Mouse (Mus musculus) kidney, embryonic 16.5 days (tissue): ENCODE measurements around the gene Tagap. TPM values are rescaled to one million over a fixed set of nuclear protein-coding genes. Genes with fewer than 3 reads are reported as not detected.

Experiments
- ATAC-seq: fragments of 200-750 bp; cut with Nextera tagmentation; 2 replicates; pipeline ENCODE4 v1.8.0; 2017; ENCODE audit warnings: moderate TSS enrichment; ENCODE audit not compliant: low FRiP score, low TSS enrichment
- H3K27ac ChIP-seq: fragments of 300-500 bp; sonication (generic); 2 replicates; pipeline ENCODE4 v1.5.1; 2014; ENCODE audit warnings: low read length
- H3K27me3 ChIP-seq: fragments of 300-500 bp; sonication (generic); 2 replicates; pipeline ENCODE4 v1.6.1; 2014; ENCODE audit warnings: low read length, control low read depth, mixed read lengths; ENCODE audit not compliant: insufficient read depth
- H3K36me3 ChIP-seq: fragments of 300-500 bp; sonication (generic); 2 replicates; pipeline ENCODE4 v1.6.1; 2014; ENCODE audit warnings: low read length, control low read depth, mixed read lengths; ENCODE audit not compliant: insufficient read depth
- H3K4me1 ChIP-seq: fragments of 300-500 bp; sonication (generic); 2 replicates; pipeline ENCODE4 v1.6.1; 2014; ENCODE audit warnings: low read length, control low read depth, mixed read lengths; ENCODE audit not compliant: insufficient read depth
- H3K4me2 ChIP-seq: fragments of 300-500 bp; sonication (generic); replicated peaks from 2 replicates; pipeline ENCODE4 v1.6.1; 2014; ENCODE audit warnings: low read depth, low read length
- H3K4me3 ChIP-seq: fragments of 300-500 bp; sonication (generic); 2 replicates; pipeline ENCODE4 v1.5.1; 2014; ENCODE audit warnings: mild to moderate bottlenecking, low read length
- H3K9ac ChIP-seq: fragments of 300-500 bp; sonication (generic); replicated peaks from 2 replicates; pipeline ENCODE4 v1.6.1; 2014; ENCODE audit warnings: low read length
- H3K9me3 ChIP-seq: fragments of 300-500 bp; sonication (generic); 2 replicates; pipeline ENCODE4 v1.6.1; 2016; ENCODE audit warnings: low read length, control low read depth
- WGBS: fragments of 180-500 bp; shearing (Covaris S2); extraction: QIAGEN DNeasy Blood & Tissue Kit; methylation state at CpG from one replicate; pipeline ENCODE4 v1.1.7; 2014; 5-methylcytosine and 5-hydroxymethylcytosine counted together
- polyA plus RNA-seq: library from polyadenylated mRNA; unstranded; fragments of >200 nt; fragmentation: Nextera tagmentation; extraction: Ambion mirVana; gene quantifications from 2 replicates; pipeline ENCODE4 v1.2.1, GENCODE M21; 2015

Gene Tagap
- polyA plus RNA-seq, 1 experiment from 2014 or later = 0.60 TPM

DNA sequence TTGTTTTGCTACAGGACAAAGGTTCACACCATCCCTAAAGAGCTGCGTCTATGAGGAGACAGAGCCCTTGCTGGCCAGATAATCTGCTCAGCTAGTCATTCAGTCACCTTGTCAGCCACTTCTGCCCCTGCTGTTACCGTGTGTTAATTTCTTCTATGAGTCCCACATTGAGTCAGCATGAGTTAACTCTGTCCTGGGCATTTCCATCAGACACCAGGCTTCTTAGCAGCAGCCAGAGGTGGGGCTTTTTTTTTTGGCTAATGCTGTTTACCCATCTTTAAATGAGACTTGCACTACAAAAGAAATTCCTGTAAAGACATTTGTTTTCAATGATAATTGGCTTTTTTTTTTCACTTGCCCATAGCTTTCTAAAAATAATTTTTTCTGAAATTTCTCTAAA lies 20.8 kb upstream of the Tagap start:
- Histone ChIP-seq H3K36me3 (no peaks in the 10 kb centered on the region), H3K4me3 (no peak overlapping the region), H3K9ac (no peak overlapping the region), H3K4me1 (no peaks in the 10 kb centered on the region), H3K4me2 (no peak overlapping the region), H3K9me3 (no peaks in the 10 kb centered on the region), H3K27ac (no peak overlapping the region), H3K27me3 (no peaks in the 10 kb centered on the region)
- no peak for ATAC-seq
- WGBS = 61% methylated on average over 2 of the region's 2 CpGs

- Histone ChIP-seq H3K4me3 (no peak overlapping the region), H3K9me3 (peaks cover 2% of the 10 kb centered on the region), H3K27me3 (no peaks in the 10 kb centered on the region), H3K4me2 (no peak overlapping the region), H3K4me1 (no peaks in the 10 kb centered on the region), H3K27ac (no peak overlapping the region), H3K36me3 (no peaks in the 10 kb centered on the region), H3K9ac (no peak overlapping the region)
- ATAC-seq = no peak
- WGBS = 46% methylated on average over 4 of the region's 4 CpGs
These were observed 19.7 kb upstream of the Tagap start for GRCm38 (mm10) chr17:7905936-7906685.

GRCm38 (mm10) chr17:7914596-7915227 lies 11.1 kb upstream of the Tagap start:
- Histone ChIP-seq H3K27ac (peak overlapping the region; percentile 29), H3K9ac (no peak overlapping the region), H3K4me2 (no peak overlapping the region), H3K9me3 (peaks cover 4% of the 10 kb centered on the region), H3K4me3 (no peak overlapping the region), H3K27me3 (no peaks in the 10 kb centered on the region), H3K36me3 (no peaks in the 10 kb centered on the region), H3K4me1 (peaks cover 34% of the 10 kb centered on the region)
- ATAC-seq = no peak
- WGBS = 65% methylated on average over 2 of the region's 2 CpGs

GRCm38 (mm10) chr17:7915791-7916190 lies 10.0 kb upstream of the Tagap start:
- Histone ChIP-seq H3K27me3 (no peaks in the 10 kb centered on the region), H3K4me1 (peaks cover 39% of the 10 kb centered on the region), H3K4me2 (no peak overlapping the region), H3K9ac (no peak overlapping the region), H3K4me3 (no peak overlapping the region), H3K9me3 (peaks cover 4% of the 10 kb centered on the region), H3K36me3 (no peaks in the 10 kb centered on the region), H3K27ac (no peak overlapping the region)
- no peak for ATAC-seq
- WGBS = 86% methylated on average over 9 of the region's 9 CpGs

DNA sequence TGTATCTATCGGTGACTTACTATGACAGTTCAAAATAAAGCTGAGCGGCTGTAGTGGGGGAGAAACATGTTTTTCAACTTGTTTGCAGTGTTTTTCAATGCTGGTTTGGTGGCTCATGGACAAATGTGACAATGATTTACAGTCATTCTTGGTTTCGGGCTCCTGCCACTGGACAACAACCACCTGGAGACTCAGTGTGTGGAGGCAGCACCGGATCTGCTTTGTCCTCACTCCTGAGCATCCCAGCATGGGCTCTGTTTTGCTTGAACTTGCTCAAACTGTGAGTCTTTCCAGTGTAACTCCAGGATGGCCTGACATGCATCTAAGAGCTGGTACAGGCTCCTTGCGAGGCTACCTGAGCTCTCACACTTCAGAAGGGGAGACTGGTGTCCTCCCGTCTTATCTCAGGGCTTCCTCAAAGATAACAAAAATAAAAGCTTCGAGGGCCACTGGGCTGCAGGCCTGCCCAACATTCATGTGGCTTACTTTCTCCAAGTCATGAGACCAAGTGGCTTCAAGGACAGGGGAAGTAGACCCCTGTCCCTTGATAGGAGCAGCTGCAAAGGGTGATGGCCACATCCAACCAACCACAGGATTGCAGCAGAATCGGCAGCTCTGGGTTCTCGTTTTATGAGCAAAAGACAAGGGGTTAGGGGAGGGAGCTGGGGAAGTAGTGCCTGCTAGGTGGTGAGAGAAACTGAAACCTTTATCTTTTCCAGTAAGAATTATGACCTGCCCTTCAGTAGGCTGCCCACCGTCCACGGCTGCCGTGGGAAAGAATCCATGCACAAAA lies 8.8 kb upstream of the Tagap start:
- no peaks in the 10 kb centered on the region for H3K27me3 ChIP-seq
- no peak overlapping the region for H3K4me2 ChIP-seq
- no peak for ATAC-seq
- H3K9ac ChIP-seq = no peak overlapping the region
- H3K9me3 ChIP-seq = no peaks in the 10 kb centered on the region
- H3K4me1 ChIP-seq = peaks cover 39% of the 10 kb centered on the region
- H3K27ac ChIP-seq = peak overlapping the region; percentile 41; the same call in 1 of the 2 replicates
- 27% methylated on average over 12 of the region's 12 CpGs for WGBS
- no peak overlapping the region for H3K4me3 ChIP-seq
- no peaks in the 10 kb centered on the region for H3K36me3 ChIP-seq

- Histone ChIP-seq H3K27me3 (no peaks in the 10 kb centered on the region), H3K36me3 (no peaks in the 10 kb centered on the region), H3K27ac (peak overlapping the region; percentile 54), H3K9me3 (no peaks in the 10 kb centered on the region), H3K4me3 (no peak overlapping the region), H3K9ac (no peak overlapping the region), H3K4me2 (no peak overlapping the region), H3K4me1 (peaks cover 39% of the 10 kb centered on the region)
- 0 out of 2 replicates have a peak, but pooled peaks have one; percentile 53 for ATAC-seq
- 36% methylated on average over 2 of the region's 2 CpGs for WGBS
These were observed 7.4 kb upstream of the Tagap start for GRCm38 (mm10) chr17:7918355-7918754.

- WGBS = 18% methylated on average over 2 of the region's 2 CpGs
- peak; percentile 92 for ATAC-seq
- H3K4me1 ChIP-seq = peaks cover 39% of the 10 kb centered on the region
These were observed 6.6 kb upstream of the Tagap start for GRCm38 (mm10) chr17:7919209-7919608.

DNA sequence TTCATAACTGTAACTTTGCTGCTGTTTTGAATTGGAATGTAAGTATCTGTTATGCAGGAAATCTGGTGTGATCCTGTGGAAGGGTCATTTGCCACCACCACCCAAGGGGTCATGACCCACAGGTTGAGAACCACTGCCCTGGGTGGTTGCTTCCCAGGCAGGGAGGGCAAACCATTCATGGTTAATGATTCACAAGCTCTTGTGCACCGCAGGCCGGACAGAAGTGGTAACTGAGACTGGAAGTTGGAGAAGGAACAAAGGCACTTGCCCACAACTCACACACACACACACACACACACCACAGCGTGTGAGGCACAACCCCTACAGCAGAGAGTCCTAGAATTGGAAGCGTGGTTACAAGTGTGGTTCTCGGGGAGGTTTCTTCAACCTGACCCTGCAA lies 3.2 kb upstream of the Tagap start:
- 61% methylated on average over 5 of the region's 5 CpGs for WGBS
- Histone ChIP-seq H3K4me3 (no peak overlapping the region), H3K27ac (no peak overlapping the region), H3K36me3 (no peaks in the 10 kb centered on the region), H3K9me3 (no peaks in the 10 kb centered on the region), H3K4me1 (peaks cover 28% of the 10 kb centered on the region), H3K4me2 (no peak overlapping the region), H3K9ac (no peak overlapping the region), H3K27me3 (no peaks in the 10 kb centered on the region)
- ATAC-seq = no peak

More at GRCm38 (mm10) chr17:7919209-7919608, 6.6 kb upstream of the Tagap start:
- H3K9ac ChIP-seq = no peak overlapping the region
- no peaks in the 10 kb centered on the region for H3K9me3 ChIP-seq
- H3K27me3 ChIP-seq = no peaks in the 10 kb centered on the region
- no peaks in the 10 kb centered on the region for H3K36me3 ChIP-seq
- no peak overlapping the region for H3K4me3 ChIP-seq
- H3K27ac ChIP-seq = peak overlapping the region; percentile 54
- no peak overlapping the region for H3K4me2 ChIP-seq

DNA sequence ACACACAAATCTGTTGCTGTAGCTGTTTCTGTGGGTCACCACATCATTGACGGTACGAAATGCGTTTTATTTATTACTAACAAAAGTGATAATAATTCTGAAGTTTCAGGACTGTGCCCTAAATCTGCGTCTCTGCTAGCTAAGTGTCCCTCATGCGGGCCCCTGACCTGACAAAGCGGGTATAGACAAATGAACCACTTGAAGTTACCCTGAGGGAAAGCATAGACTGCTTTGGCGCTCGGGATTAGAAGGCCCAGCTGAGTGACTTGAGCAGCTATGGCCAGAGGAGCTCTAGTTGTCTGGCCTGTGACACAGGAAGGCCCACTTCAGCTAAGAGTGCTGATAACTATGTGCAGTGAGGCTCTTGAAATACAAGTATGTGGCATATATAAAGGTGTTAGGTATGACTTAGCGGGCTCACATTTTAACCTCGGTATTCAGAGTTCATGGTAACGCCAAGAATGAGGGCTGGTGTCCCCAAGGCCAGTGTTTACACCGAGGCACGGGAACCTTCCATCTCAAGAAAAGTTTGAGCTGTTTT lies 1.5 kb upstream of the Tagap start:
- no peak for ATAC-seq
- Histone ChIP-seq H3K27me3 (no peaks in the 10 kb centered on the region), H3K27ac (no peak overlapping the region), H3K4me2 (no peak overlapping the region), H3K9ac (no peak overlapping the region), H3K4me3 (no peak overlapping the region), H3K4me1 (peaks cover 16% of the 10 kb centered on the region), H3K36me3 (no peaks in the 10 kb centered on the region), H3K9me3 (no peaks in the 10 kb centered on the region)
- WGBS = 89% methylated on average over 13 of the region's 13 CpGs
